Mouse (Mus musculus) gastrocnemius, postnatal 10 days (tissue): ENCODE measurements around the gene D10Wsu102e. TPM values are rescaled to one million over a fixed set of nuclear protein-coding genes. Genes with fewer than 3 reads are reported as not detected.

Source experiments
- total RNA-seq, 2 experiments: library from RNA; stranded (reverse); gene quantifications; 2 replicates each; pipeline ENCODE4 v1.2.3; 2021

D10Wsu102e gene
- total RNA-seq, 2 experiments from 2014 or later = 0.78 to 0.90 TPM

Other genes starting within 250 kb of the D10Wsu102e start
- gene Slc41a2, start 22.3 kb upstream of the D10Wsu102e start, total RNA-seq = 1 to 10 TPM; 1.6 to 2.7 TPM
- 10 to 100 TPM in 1 of 2 experiments, 1 to 10 TPM in 1; 9.2 to 14.2 TPM for gene Aldh1l2, start 173.9 kb downstream of the D10Wsu102e start, total RNA-seq
- 10 to 100 TPM; 13.7 to 17.7 TPM for gene Washc4, start 183.5 kb downstream of the D10Wsu102e start, total RNA-seq